Mouse (Mus musculus) frontal cortex, postnatal 14 days (tissue): ENCODE results near the gene Tars2.

ENCODE experiments used
- DNase-seq, 2 experiments: peaks; one replicate each; pipeline ENCODE4 v3.0.0; 2022; ENCODE audit warnings: low spot score in 2 of 2

Gene Tars2

DNA sequence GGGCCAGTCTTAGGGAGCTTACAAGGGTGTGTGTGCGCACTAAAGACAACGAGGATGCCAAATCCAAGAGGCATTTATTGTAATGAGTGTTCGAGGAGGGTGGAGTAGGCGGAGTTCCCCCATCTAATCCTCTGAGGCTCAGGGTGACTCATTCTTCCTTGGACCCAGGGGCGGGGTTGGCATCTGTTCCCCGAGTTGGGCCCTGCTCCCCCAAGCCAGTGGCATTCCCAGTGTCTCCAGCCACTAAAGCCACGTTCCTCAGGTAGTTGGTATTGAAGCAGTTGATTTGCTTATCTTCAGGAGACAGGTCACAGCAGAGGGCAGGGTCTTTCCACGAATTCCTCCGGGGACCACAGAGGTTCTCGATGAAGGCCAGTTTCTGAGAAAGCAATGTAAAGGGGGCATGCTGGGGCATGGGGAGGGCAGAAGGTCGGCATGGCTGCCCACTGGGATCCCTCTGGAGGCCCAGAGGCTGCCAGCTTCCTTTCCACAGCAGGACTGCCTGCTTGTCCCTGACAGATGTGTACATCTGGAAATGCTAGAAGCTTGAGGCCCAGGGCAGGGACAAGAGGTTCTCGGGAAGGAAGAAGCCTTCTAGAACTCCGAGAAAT is 25.8 kb downstream of the Tars2 start:
- no peak for DNase-seq

GRCm38 (mm10) chr3:95732744-95733521 is 27.1 kb downstream of the Tars2 start:
- no peak for DNase-seq

GRCm38 (mm10) chr3:95732297-95732696 is 27.7 kb downstream of the Tars2 start:
- no peak for DNase-seq

- DNase-seq = no peak
These were observed 28.2 kb downstream of the Tars2 start for GRCm38 (mm10) chr3:95731802-95732201.

GRCm38 (mm10) chr3:95730431-95730830 is 29.6 kb downstream of the Tars2 start:
- DNase-seq = no peak

GRCm38 (mm10) chr3:95728906-95729305 is 31.1 kb downstream of the Tars2 start:
- DNase-seq = no peak

- DNase-seq = no peak
These were observed 33.2 kb downstream of the Tars2 start for GRCm38 (mm10) chr3:95726696-95727358.

DNA sequence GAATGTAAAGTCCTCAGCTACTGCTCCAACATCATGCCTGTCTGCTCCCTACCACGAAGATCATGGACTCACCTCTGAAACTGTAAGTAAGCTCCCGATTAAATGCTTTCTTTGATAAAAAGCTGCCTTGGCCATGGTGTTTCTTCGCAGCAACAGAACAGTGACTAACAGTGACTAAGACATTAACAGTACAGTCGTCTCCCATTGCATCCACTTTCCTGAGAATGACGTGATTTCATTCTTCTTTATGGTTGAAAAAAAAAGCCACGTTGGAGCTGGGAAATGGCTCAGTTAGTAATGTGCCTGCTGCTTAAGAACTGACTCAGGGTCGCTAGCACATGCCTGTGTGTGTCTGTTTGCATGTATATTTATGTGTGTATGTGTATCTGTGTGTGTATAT is 34.1 kb downstream of the Tars2 start:
- no peak for DNase-seq

DNA sequence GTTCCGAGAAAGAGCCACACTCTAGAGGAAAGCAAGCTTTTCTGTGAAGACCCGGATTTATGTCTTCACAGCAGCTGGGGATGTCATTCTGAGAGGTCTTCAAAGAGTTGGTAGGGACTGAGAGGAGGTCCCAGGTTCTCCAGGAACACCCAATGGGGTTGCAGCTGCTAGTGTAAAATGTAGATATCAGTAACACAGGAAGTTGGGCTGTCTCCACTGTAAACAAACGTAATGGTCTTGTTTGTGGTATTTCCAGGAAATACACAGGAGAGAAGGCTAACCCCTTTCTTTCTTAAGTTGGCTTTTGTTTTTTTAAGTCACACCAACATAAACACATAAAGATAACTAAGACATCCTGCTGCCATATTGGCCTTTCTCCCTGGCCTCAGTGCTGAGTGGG is 37.6 kb downstream of the Tars2 start:
- no peak for DNase-seq

- no peak for DNase-seq
These were observed 41.9 kb downstream of the Tars2 start for GRCm38 (mm10) chr3:95718153-95718552.

DNA sequence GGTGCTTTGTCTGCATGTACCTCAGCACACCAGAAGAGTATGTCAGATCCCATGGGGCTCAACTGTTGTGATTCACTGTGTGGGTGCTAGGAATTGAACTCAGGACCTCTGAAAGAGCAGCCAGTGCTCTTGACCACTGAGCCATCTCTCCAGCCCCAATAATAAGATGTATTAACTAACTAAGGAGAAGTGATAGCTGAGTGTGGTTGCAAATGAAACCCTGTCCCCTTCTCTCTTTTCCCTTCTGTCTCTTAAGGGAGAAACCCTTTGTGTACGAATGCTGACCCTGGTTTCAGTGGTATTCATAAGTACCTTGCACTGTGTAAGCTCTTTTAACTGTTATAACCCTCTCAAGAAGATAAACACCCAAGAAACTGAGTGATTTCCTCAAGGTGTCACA is 43.9 kb downstream of the Tars2 start:
- DNase-seq = no peak

DNA sequence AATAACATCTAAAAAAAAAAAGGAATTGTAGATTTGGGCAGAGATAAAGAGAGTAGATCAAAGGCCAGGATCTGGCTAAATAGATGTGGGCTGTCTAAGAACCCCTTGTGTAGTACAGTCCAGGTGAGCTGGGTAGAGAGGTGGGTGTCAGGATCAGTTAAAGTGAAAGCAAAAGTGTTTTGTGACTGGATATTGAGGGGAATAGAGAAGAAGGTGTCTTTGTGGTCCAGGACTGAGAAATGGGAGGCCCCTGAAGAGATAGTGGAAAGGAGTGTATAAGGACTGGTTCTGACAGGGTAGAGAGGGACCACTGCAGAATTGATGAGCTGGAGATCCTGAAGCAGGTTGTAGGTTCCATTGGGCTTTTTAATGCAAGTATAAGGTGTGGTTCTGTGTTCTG is 50.0 kb downstream of the Tars2 start:
- DNase-seq = no peak

DNA sequence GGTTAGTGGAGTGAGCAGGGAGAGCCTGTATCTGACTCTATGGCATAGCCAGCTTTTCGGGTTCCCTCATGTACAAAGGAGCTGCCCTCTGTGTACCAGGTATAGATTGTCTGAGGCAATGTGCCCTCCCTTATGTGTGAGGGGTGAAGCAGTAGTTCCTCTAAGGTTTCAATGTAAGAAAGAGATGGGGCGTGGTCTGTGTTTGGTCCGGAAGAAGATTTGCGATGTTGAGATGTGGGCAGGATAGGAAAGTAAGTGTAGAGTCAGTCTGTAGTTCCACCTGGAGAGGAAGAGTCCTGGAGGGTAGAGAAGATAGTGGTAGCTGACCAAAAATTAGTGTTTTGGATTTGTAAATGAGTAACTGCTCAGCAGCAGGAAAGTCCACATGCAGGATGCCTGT is 51.0 kb downstream of the Tars2 start:
- DNase-seq = no peak

GRCm38 (mm10) chr3:95707497-95707896 is 52.5 kb downstream of the Tars2 start:
- DNase-seq = no peak

DNA sequence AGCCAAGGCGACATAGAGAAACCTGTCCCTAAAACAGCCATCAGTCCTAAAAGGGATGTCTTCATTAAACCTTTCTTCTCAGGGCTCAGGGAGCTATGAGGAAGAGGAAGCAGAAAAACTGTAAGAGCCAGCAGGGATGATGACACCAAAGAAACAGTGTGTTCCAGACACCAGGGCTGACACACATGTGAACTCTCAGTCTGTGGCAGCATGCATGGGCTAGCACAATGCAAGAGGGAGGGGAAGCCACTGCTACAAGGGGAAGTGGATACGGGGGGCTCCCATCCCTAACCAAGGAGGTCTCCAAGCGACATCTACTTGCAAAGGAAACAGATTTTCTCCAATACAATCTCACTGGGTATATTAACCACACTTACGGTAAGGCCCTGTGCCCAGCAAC is 53.7 kb downstream of the Tars2 start:
- DNase-seq = no peak

DNA sequence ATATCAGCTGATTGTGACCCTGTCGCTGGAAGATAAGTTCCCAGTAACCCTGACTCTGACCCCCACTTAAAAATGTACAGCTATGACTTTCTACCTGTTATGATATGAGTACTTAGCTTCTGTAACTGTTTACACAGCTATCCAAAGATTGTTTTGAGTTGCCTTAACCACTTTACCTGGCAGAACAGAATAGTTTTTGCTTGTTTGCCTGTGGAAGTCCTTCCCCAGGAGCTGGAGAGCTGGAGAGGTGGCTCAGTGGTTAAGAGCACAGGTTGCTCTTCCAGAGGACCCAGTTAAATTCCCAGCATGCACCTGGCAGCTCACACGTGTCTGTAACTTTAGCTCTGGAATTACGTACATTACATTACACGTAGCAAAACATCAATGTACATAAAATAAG is 55.4 kb downstream of the Tars2 start:
- no peak for DNase-seq

DNA sequence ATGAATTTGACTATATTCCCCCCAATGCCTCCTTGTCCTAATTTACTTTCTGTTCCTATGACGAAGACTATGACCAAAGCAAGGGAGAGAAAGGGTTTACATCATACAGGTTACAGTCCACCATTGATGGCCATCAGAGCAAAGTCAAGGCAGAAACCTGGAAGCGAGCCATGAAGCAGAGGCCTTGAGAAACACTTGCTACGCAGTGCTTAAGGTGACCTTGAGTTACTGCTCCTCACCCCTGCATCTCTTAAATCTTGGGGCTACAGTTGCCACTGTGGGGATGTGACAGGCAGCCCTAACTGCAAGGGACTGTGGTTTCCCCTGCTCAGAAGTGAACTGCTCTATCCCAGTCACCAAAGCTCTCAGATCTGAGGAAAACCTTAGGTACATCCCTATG is 56.7 kb downstream of the Tars2 start:
- no peak for DNase-seq

DNA sequence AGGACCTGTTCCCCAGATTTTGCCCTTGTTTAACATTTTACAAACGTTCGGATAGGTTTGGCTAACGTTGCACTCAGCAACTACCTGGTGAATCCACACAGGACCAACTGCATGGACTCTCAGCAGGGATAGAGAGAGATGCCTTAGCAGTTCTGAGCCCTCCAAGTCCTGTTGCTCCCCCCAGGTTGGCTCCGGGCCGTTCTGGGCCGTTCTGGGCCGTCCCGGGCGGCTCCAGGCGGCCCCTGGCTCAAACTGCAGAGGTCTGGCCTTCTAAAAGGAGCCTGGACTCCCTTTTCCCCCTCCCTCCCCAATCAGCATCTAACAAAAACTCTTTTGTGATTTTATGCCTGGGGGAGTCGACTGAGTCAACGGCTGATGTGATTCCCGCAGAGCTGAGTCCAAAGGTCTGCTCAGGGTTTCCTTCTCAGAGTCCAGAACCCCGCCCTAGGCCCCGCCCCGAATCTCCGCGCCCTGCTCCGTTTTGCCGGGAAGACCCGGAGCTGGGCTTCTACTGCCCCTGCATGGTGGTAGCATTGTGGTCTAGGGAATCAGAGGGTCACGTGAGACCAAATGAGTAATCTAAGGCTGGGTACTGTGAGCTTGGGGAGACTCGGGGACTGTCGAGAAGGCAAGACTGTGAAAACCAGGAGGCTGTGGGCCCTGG is 58.0 kb downstream of the Tars2 start:
- peak in 1 of 2 experiments; percentile 18 for DNase-seq

GRCm38 (mm10) chr3:95701085-95701484 is 58.9 kb downstream of the Tars2 start:
- DNase-seq = no peak

DNA sequence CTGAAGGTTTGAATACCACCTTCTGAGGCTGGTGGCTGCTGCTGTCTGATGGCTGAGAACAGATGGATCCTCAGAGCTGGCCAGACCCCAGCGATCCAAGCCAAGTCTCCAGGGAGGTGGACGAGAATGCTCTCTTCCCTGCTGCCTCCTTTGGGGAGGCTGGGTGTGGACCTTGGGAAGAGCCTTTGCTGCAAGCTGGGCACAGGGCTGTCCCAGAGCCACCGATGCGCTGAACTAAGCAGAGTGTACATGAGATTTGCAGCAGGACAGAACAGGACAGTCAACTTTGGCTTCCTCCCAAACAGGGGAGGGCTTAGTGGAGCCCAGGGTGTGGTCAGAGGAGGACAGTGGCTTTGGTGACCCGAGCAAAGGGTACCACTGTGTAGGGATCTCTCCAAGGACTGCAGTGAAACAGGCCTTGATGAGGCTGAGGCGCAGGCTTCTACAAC is 59.7 kb downstream of the Tars2 start:
- DNase-seq = no peak

DNA sequence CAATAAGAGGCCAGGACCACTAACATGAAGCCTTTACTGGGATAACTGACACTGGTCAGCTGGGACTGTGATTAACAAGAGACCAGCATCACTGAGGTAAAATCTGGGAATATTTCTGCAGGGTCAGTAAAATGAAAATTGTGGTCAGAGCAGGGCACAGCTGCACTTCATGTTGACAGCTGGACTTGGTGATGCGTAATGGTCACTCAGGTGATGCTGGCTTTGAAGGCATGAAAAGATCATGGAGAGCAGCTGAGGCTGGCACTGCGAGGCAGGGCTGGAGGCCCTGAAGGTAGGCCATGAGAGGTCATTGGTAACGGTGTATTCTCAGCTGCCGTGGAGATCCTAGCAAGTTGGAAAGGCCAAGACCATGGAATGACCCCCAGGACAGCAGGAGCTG is 61.7 kb downstream of the Tars2 start:
- DNase-seq = no peak

DNA sequence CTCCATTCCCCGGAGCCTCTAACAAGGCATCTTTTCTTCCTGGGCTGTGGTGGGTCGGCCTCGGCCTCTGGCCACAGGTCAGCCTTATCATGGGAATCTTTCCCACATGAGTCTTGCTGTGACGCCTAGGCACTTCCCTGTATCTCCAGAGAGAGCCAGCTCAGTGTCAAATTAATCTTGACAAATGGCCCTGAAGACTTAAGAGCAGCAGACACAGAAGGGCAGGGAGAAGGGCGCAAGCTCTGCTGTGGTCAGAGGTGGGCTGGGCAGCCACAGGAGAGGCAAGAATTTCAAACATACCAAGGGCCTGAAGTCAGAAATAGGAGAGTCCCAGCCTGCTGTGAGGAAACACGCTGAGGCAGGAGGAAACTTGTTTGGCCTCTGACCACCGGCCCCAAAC is 63.6 kb downstream of the Tars2 start:
- no peak for DNase-seq
